Mouse (Mus musculus) frontal cortex, adult (tissue): ENCODE results near the gene Rprd2.
"Not testable (repeated sequence)": the region's sequence is repeated elsewhere in the genome, so short reads cannot be mapped to it uniquely, and the experiment has no call there.

Experiments used
- ATAC-seq: cut with Nextera tagmentation; 2 replicates; pipeline ENCODE4 v1.9.2; 2017; ENCODE audit warnings: mild to moderate bottlenecking, moderate library complexity, mixed read lengths; ENCODE audit not compliant: low TSS enrichment

Gene Rprd2

GRCm38 (mm10) chr3:95818026-95818511 is 594 bp downstream of the Rprd2 start:
- no peak for ATAC-seq

DNA sequence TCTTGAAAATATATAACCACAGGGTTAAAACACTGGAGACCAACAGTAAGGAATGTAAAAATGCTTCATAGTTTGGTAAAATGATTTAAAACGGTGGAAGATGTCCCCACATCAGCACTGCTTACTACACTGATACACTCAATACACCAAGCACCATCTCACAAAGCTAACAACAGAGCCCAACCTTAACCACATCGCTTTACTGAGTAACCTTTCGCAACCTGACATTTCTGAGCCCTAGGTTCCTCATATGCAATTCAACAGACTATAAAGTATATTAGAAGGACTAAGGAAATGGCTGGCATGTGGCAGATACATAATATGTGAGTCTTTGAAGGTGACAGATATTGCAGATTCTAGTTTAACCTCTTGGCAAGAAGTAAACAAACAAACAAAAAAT is 2.0 kb downstream of the Rprd2 start:
- no peak for ATAC-seq

DNA sequence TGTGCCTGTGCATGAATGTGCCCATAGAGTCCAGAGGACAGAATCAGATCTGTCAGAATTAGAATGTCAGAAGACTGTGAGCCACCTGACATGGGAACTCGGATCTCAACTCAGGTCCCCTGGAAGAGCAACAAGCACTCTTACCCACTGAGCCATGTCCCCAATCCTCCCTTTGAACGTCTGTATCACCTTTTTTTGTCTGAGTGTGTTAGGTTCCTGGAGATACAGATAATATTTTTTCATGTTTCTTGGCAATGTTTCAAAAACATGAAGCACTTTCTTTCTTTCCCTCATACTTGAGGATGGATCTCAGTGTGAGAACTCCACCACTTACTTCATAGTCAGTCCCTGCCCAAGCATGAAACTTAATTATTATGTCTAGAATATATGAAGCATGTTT is 10.3 kb downstream of the Rprd2 start:
- no peak for ATAC-seq

DNA sequence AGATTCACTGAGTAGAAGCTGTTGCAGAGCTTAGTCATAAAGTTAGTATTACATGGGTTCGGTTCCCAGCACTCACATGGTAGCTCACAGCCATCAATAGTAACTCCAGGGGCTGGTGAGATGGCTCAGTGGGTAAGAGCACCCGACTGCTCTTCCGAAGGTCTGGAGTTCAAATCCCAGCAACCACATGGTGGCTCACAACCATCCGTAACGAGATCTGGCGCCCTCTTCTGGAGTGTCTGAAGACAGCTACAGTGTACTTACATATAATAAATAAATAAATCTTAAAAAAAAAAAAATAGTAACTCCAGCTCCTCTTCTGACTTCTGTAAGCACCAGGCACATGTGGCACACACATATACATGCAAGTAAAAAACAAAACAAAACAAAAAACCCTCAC is 11.0 kb downstream of the Rprd2 start:
- ATAC-seq: not testable (repeated sequence)

DNA sequence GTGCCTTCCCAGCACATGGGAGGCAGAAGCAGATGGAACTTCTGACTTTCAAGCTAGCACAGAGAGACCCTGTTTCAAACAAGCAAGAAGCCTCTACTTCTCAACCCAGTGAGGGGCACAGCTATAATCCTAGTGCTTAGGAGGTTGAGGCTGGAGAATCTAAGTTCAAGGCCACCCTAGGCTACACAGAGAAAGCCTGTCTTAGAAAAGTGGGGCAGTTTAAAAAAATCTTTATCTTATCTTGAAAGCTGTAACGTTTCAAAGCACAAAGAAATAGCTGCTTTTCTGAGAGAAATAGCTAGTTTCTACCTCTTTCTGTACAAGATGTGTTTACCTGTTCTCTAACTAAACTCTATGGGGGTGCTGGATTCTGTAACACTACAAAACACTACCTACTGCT is 12.0 kb downstream of the Rprd2 start:
- no peak for ATAC-seq

DNA sequence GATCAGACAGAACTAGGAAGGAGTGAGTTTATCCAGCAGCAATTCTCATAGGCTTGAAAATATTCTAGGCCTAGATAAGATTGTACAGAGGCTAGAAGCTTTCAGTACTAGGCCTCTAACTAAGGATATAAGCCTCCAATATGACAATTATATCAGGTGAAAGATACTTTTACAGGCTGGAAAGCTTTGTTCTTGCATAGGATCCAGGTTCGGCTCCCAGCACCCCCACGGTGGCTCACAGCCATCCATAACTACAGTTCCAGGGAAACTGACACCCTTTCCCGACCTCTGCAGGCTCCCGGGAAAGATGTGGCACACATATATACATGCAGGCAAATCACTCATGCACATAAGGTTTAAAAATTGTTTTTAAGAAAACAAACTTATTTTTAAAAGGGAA is 14.8 kb downstream of the Rprd2 start:
- ATAC-seq: no peak

- ATAC-seq: peak; percentile 64; the same call in 1 of the 2 replicates
These were observed 19.9 kb downstream of the Rprd2 start for GRCm38 (mm10) chr3:95798756-95799155.

DNA sequence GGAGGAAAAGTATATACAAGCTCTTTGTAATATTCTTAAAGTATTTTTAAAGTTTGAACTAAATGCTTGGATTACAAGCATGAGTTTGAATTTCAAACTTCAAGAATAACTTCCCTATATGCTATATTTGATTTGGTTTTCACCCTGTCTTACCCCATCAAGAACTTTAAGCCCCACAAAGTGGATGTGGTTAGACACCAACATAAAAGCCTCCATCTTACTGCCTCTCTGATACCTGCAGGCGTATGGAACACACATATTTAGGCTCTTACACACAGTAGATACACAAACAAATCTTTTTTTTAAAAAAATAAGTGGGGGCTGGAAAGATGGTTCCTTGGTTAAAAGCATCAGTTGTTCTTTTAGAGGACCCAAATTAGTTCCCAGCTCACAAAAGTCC is 24.4 kb downstream of the Rprd2 start:
- no peak for ATAC-seq

DNA sequence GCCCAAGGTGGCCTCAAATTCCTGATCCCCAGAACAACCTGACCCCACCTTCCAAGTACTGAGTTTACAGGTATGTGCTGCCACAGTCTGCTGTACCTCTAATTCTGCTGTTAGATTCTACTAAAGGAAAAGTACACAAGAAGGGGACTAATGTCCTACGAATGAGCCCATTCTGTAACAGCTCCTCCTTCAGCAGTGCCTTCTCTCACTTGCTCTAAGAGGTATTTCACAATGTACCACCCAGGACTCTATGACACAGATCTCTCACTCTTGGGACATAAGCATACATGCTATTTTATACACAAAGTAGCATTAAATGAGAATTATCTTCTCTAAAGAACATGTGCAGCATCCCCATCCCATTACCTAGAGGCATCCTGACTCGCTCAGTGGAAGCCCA is 25.0 kb downstream of the Rprd2 start:
- ATAC-seq: no peak

DNA sequence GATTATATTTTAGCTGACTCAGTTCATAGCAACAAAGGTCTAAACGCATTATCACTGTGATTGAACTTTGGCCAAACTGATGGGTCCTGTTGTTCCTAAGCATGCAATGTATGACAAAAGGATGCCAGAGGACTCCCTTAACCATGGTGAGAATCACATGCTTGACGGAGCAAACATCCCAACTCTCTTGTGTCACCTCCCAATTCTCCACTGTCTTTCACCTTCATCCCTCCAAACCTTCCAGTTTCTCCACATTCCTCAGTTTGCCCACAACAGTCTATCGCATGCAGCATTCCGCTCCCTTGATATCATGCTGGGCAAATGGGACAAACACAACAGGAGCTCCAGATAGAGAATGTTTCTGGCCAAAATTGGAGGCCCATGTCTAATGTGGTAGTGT is 33.2 kb downstream of the Rprd2 start:
- ATAC-seq: no peak

GRCm38 (mm10) chr3:95771985-95772384 is 46.7 kb downstream of the Rprd2 start:
- peak; percentile 31; the same call in 1 of the 2 replicates for ATAC-seq

DNA sequence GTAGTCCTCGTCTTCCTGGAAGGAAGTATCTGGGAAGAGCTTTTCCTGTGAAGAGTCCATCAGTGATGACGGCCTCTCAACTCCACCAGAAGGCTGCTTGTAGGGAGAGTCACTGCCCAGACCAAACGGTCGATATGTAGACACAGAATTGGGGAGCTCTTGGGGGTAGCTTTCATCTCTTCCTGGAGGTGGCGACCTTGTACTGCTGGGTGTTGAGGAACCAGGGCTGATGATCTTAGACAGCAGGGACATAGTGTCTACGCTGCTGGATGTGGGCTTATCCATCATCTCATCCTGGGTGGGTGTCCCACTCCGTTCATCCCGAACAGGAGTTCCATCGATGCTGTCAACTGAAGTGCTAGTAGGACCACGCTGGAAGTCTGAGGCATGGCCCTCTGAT is 53.1 kb downstream of the Rprd2 start:
- no peak for ATAC-seq

GRCm38 (mm10) chr3:95763811-95764210 is 54.9 kb downstream of the Rprd2 start:
- ATAC-seq: no peak

DNA sequence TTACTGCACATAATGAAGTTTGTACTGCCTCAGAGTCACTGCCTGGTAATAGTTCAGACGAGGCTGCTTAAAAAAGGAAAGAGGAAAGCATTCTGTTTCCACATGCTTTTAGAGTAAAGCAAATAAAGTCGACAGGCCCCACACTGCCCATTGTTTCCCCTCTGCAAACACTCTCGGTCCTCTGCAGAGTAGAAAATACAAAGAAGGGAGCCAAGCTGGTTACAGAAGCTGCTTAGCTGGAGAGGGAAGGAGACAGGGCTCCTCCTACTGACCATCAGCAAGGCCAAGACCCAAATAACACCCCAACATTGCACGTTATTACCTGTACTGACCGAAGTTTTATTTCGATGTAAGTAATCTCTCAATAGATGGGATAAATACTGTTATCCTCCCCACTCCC is 55.7 kb downstream of the Rprd2 start:
- no peak for ATAC-seq

DNA sequence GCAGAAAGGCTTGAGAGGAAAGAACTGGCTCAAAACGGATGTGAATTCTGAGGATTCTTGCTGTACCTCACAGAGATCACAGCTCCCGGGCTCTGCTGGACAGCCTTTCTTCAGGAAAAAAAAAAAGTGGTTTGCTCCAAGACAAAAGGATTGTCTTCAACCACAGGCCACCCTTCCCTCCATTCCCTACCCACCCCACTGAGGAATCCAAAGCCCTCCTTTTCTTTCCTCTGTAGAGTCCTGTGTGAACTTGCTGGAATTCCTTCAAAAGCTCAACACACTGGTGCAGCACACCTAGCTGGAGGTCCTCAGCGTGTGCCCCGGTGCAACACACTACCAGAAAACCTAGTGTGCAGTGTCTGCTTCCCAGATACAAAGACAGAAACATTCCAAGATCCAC is 56.9 kb downstream of the Rprd2 start:
- no peak for ATAC-seq

- no peak for ATAC-seq
These were observed 58.0 kb downstream of the Rprd2 start for GRCm38 (mm10) chr3:95760656-95761055.

DNA sequence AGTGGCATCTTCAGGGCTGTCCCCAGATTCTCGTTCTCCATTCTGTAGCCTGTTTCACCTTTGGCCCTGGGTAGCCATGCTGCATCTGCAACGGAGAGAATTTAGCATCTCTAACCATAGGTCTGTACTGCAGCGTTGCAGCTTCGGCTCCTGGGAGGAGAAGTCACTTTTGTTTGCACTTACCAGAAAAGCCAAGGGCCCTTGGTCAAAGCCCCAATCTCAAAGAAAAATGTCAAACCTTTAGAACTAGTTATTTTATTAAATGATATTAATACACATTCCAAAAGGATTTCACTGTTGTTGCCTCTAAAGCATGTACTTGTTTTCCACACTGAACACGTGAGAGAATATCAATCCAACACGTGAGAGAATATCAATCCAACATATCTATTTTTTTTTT is 58.6 kb downstream of the Rprd2 start, which contains the start of gene Tars2:
Gene Tars2, minus strand, starts transcription at position 101 of the 400 bp plus-strand sequence.
- ATAC-seq: no peak

GRCm38 (mm10) chr3:95758467-95759218 is 60.0 kb downstream of the Rprd2 start:
- ATAC-seq: no peak

DNA sequence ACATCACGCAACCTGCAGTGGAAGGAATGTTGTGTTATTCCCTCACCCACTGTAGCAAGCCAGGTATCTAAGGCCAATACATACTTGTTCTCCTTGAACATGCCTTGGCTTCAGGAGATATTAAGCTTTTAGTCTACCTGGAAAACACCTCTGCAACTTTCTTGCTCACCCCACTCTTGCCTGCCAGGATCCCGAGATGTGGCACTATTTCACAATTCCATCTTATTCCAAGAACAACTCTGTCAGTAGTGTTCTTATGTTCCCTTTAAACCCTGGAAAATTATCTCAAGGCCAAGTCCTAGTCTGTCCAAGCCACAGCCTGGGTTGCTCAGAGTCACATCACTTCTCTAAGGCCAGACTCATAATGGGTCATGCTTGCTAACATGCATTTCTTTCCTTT is 61.9 kb downstream of the Rprd2 start:
- no peak for ATAC-seq

DNA sequence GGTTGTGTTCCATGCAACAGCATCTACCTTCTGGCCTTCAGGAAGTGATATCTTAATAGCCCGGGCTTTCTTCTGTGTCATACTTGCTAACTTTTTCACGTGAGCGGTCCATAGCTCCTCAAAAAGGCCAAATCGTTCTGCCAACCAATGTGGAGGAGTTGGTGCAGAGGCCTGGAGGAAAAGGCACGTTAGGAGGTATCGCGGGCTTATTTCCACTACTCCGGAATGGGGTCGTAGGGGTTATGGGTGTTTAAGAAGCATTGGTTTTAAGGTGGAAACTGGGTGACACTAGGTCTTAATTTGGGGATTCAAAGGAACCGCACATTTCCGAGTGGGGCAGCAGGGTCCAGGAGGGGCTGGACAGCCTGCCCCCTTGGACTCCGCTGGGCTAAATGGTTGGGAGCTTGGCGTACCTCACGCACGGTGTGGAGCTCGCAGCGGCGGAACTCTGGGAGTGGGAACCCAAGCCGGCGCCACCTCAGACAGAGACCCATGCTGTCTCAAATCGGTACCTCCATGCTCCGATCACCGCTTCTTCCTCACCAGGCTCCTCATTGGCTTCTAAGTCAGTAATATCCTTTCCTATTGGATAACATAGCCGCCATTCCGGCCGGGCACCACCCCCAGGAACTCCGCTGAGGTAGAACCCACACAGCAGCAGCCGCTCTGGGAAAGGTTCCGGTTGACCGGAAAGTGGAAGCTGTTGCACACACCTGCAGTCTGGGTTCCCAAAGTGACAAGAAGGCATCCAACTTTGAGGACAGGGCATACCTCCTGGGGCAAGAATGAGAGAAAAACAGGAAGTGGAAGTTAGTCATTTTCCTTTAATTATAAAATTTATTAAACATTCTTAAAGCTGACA is 64.1 kb downstream of the Rprd2 start:
- peak; percentile 100 for ATAC-seq

GRCm38 (mm10) chr3:95752935-95753334 is 65.7 kb downstream of the Rprd2 start:
- ATAC-seq: no peak

GRCm38 (mm10) chr3:95740406-95740805 is 78.3 kb downstream of the Rprd2 start:
- ATAC-seq: no peak
